Mouse (Mus musculus) G1E (cell line): ENCODE measurements around the gene Gm11757.
"Not testable (repeated sequence)": the region's sequence is repeated elsewhere in the genome, so short reads cannot be mapped to it uniquely, and the experiment has no call there.

Source experiments
- CTCF ChIP-seq: IDR thresholded peaks from 2 replicates; pipeline ENCODE4 v1.5.1; 2012; ENCODE audit warnings: low read depth, low read length, inconsistent platforms, mixed read lengths
- GATA1 ChIP-seq: IDR thresholded peaks from 2 replicates; pipeline ENCODE4 v1.6.1; 2012; ENCODE audit warnings: borderline replicate concordance, low read length, inconsistent platforms, mixed read lengths
- TAL1 ChIP-seq: conservative IDR thresholded peaks from 2 replicates; pipeline ENCODE4 v1.6.1; 2012; ENCODE audit warnings: low read depth, low read length, inconsistent platforms, mixed read lengths

DNA sequence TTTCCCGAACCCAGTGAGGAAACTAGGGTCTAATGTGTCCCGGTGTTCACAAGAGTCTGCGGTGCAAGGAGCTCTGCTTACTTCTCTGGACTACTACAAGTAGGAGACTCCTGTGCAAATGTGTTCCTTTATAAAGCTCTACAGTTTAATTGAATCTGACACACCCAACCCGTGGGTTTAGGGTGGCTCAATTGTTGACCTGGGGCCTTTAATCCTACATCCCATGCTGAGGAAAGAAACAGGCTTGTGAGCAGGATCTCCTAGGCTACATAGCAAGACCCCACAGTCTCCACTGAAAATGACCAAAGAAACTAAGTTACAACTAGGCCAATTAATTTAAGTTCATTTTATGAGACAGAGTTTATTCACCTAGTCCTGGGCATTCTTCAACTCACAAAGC, at the start of gene Gm11757:
- TF ChIP-seq CTCF, TAL1, GATA1: not testable (repeated sequence)
